Mouse (Mus musculus): ENCODE results near the gene D230025D16Rik.
A peak's percentile ranks its signal among the peaks of the same experiment; 100 is the strongest.

D230025D16Rik gene

DNA sequence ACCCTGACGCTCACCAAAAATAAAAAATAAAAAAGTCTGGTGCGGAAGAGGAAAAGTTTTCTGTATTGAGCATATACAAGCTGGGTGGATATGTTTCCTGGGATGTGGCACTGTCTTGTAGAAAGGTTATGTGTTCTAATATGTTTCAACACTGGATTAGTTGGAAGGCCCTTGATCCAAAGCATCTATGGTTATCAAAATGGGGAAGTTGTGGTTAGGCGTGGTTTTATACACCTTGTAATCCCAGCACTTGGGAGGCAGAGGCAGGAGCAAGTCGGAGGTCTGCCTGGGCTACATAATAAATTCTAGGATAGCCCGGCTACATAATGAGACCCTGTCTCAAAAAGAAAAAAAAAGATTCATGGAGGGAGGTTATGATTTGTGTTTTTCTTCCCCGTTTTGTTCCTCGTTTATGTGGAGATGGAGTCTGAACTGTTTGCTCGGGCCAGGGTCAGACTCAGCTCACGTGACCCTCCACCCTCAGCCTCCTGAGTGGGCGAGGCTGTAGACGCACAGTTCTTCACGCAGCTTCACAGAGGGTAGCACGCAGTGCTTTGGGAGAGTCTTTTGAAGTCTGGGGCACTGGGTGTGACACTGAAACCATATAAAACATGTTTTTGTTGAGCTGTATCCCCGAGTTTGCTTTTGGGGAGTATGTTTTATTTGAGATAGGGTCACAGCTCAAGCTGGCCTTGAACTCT, 12.6 kb downstream of the D230025D16Rik start:
- DNase-seq, result no peak

DNA sequence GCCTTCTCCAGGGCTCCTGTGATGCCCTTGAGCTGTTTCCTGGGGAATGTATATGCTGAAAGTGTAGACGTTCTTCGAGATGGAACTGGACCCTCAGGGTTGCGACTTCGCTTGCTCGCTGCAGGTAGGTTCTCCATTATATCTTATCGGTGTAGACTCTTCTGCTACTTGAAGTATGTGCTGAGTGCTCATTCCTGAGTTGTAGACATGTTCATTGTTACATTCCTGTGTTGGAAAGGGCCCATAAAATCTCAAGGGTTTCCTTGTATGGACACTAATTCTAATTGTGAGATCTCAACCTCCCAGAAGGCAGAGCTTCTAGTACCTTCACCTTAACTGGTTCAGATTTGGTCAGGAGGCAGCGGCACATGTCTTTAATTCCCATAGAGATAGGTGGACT, 16.1 kb downstream of the D230025D16Rik start:
- no peak for DNase-seq

DNA sequence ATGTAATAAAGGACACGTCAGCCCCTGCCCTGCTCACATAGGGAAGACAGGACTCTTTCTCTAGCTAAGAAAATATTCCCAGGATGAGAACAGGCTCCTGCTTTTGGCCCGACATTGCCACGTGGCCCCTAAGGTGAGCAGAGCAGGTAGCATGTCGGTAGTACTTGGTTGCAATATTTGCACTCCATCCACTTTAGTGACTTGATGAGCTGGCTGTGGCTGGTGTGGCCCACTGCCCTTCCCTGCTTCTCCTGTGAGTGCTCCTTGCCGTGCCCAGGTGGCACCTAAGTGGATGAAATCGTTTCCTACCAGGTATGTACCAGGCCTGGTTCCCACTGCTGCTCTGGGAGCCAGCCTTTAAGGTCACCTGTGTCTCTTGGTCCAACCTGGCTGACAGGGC, 27.0 kb downstream of the D230025D16Rik start:
- DNase-seq, result no peak

DNA sequence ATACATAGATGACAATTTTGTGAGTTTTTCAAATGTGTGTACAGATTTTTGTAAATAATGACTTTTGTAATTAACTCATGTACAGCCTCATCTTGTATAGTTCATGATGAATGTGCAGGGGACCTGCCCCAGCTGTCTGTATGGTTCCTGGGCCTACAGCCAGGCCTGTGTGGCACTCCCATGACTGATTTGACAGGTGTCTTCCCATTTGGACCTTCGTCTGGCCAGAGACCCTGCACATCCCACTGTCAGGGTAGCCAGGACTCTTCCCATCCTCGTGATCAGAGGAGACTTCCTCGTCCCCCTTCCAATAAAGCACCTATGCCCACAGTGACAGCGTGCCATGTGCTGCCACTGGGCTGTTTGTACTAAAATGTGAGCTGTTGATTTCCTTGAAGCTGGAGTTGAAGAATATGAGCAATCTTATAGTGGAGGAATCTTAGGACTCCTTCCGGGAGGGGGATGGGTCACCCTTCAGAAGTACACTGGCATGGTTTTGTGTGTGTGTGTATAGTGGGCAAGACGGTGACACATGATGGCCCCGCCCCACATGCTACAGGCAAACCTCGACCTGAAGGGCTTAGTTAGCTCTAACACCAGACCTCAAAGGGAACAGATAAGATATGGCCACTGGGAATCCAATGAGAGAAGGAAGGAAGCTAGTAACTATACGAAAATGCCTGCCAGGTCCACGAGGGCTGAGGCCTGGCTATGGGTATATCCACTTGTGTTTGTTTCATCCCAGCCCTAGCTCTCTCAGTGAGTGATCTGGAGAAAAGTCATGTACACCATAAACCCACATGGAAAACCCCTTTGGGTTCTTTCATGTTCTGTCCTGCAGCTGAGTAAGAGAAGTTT, 28.0 kb downstream of the D230025D16Rik start:
- no peak for DNase-seq

DNA sequence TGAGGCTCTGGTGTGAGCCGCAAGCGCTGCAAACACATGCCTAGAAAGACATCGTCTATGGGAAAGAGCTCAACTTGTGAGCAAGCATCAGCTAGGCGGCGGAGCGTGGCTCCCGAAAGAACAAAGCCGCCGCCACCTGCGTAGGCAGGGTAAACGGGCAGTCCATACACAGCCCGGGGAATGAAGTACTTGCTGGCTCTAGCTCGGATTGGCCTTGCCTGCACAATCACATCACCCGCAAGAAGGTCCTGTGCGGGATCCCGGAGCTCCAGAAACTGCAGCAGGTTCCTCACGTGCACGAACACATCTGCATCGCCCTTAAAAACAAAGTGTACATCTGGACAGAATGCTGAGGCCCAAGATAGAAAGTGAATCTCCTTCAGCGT, 28.8 kb downstream of the D230025D16Rik start:
- peak; percentile 26 for DNase-seq

DNA sequence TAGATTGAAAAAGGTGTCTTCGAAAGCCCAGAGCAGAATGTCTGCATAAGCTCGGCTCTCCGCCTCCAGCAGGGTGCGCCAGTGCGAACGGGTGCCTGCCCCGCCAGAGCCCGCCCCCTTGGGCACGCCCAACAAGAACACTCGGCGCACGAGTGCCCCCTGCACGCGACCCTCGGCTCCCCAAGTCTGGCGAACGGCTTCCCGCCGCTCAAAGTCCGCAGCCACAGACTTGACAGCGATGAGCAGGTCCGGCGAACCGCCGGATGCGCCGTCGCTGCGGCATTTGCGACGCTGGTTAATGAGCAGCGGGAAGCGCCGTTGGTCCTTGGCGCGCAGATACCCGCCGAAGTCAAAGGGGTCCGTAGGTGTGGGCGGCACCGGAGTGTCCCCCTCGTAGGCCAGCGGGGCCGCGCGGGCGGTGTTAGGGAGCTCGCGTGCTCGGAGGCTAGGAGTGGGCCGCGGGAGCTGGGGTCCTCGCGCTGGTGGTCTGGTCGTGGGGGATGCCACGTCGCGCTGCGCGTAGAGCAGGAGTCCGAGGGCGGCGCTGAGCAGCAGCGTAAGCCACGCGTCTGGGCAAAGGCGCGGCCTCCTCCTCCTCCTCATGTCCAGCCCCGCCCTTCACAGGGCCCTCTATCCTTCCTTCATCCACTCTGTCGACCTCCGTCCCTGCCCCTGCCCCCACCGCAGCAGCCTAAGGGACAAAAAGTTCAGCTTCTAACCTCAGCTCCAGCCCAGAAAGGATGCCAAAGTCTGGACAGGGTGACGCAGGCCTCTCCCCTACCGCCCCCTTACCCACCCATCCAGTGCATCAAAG, 29.4 kb downstream of the D230025D16Rik start:
- DNase-seq, result peak; percentile 96

DNA sequence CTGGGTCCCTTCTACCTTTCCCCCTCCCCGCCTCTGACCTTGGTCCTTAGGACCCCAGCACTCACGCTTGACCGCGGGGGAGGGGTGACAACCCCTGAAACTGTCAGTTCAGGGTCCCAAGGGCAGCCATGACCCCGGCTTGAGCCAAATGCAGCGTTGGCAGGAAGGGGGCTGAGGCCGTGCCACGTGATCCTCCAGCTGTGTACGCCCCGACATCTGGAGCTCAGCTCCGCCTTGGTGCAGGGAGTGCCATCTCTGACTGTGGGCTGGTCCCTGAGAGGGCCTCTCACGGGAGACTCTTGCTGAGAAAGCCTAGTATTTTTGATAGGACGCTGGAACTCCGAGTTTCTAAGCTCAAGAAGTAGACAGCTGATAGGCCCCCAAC, 30.0 kb downstream of the D230025D16Rik start, which contains the start of gene B3gnt9:
B3gnt9 (minus strand) TSS at position 188 of the 385 bp plus-strand sequence.
- peak; percentile 74 for DNase-seq

DNA sequence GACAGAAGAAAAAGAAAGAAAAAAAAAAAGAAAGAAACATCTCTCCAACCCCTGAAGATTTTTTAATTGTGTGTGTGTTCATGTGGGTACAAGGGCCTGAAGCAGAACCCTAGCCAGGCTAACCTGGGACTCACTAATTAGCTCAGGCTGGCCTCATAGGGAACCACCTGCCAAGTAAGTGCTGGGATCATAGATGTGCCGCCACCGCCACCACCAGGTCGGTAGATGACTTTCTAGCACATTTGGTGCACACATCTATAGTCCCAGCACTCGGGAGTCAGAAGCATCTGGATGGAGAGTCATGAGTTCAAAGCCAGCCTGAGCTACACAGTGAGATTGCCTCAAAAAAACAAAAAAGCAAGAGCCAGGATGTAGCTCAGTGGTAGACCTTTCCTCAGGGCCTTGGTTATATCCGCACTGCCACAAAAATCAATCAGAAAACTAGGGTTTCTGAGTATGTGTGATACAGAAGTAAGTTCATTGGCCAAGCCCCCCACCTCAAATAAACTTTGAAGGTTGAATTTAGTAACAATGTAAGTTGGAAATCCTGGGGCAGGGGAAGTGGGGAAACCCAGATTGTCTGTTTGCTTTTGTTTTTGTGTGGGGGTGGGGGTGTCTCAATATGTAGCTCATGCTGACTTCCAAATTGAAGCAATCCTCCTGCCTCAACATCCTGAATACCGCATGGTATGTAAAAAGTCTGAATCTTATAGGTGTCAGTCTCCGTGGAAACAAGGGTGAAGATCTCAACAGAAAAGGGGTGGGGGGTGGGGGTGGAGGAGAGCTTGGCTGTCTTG, 32.6 kb downstream of the D230025D16Rik start:
- DNase-seq, result no peak

DNA sequence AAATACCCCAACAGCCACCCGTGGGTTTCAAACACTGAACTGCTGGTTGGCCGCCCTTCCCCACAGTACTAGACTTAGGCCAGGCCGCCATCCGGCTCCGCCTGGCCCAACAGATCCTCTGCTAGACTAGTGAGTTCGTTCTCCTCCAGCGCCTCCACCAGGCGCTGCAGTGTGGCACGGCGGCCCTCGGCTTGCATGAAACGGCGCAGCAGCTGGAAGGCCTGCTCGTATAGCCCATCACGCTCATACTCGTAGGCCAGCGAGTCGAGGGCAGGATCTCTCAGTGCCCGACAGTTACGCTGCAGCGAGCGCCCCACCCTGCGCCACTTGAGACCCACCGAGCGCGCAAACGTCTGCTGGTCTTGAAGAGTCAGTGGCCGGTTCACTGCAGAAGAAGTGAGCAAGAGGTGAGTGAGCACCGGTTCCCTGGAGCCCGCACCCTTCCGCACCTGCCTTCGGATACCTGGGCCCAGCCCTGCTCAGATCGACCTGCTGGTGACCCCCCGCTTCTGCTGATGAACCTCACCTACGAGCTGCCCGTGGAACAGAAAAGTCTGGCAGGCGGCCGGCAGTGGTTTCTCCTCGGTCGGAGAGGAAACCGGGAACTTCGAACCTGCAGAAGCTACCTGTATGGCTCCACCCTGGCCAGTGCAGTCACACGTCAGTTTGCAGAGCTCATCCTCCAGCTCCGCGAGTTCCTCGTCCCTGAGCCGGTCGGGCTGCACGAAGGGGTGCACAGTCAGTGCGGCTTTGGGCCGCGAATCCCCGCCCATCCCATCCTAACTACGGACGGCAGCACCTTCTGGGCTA, 34.2 kb downstream of the D230025D16Rik start:
- peak; percentile 46 for DNase-seq

DNA sequence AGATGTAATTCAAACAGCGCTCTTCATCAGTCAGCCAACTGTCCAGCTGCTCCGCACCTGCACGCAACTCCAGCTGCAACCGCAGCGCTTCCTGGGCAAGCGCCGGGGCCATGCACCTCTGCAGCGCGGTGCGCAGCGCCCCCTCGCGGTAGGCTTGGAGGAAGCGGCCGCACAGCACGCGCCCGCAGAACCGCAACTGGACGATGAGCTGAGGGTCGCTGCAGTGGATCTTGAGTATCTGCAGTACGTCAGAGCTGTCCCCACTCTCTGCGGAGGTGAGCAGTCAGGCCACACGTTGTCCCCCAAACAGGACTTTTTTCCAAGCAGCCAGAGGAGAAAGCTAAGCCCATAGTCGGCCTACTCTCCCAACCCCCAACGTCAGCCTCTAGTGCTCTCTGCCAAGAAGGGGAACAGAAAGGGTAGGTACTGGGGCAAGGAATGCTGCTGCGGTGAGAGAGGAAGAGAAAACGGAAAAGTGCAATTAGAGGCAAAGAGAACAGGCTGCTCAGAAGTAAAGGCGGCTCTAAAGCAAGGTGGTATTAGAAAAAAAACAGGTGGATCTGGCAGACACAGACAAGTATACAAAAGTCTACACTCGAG, 34.9 kb downstream of the D230025D16Rik start:
- DNase-seq, result peak; percentile 87

DNA sequence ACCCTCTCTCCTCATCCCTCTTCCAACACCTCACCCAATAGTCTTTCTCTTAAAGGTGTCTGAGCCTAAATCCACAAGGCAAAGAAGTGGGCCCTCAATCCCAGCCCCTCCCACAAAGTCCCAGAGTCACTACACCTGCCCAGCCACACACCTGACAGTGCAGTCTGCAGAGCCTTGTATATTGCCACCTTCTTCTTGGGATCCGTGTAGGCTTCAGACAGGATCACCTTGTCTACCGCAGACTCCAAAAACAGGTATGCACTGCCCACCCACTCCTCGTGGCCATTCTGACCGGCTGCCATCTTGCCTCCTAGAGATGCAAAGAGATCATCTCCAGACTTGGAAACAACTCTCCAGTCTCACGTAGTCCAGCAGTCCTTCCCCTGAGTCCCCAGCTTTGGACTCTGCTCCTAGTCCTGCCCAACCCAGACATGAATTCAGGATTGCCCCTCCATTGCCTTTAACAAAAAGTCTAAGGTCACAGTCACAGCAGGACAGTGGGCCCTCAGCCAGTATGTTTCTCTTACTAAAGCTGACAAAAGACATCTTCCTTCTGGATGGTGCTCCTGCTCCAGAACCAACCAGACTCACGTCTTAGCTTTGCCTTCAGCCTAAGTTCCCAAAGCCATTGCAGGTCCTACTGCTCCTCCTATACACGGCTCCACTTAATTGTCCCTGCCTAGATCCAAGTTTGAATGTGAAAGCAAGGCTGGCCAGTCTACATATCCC, 35.6 kb downstream of the D230025D16Rik start:
- no peak for DNase-seq

DNA sequence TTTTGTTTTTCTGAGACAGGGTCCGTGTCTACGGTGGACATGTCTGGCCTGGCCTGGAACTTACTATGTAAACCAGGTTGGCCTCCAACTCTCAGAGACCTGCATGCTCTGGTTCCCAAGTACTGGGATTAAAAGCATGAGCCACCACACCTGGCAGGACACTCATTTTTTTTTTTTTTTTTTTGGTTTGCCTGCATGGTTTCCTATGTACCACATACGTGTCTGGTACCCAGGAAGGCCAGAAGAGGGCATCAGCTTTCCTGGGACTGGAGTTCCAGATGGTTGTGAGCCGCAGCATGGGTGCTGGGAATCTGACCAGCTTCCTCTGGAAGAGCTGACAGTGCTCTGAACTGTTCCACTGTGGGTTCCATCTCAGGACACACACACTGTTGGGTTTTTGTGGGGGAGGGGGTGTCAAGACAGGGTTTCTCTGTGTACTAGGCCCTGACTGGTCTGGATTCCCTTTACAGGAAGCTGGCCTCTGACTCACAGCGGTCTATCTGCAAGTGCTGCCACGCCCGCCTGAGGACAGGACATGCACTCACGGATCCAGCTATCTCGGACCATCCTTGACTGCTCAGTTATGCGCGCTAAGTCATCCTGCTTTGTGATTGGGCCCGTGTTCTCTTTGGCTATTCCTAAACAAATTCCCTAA, 36.5 kb downstream of the D230025D16Rik start:
- no peak for DNase-seq

DNA sequence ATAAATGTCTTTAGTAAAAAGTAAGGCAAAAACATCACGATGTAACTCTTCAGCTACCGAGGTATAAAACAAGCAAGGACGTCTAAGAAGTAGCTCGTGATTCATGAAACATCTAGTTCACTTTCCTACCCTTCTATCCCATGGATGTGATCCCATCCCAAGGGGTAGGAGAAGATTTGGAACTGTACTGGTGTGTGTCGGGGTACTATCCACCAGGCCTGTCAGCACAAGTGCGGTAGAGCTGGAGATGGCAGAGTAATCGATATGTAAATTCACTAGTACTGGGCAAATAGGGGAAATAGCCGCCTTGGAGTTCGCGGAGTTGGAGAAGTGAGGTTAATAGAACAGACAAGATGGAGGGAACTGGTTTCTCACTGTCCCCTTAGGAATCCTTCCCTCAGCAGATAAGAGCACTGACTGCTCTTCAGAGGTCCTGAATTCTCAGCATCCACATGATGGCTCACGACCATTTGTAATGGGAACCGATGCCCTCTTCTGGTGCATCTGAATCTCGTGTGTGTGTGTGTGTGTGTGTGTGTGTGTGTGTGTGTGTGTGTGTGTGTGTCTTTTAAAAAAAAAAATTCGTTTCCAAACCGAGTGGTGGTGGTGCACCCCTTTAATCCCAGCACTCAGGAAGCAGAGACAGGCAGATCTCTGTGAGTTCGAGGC, 38.4 kb downstream of the D230025D16Rik start:
- no peak for DNase-seq

DNA sequence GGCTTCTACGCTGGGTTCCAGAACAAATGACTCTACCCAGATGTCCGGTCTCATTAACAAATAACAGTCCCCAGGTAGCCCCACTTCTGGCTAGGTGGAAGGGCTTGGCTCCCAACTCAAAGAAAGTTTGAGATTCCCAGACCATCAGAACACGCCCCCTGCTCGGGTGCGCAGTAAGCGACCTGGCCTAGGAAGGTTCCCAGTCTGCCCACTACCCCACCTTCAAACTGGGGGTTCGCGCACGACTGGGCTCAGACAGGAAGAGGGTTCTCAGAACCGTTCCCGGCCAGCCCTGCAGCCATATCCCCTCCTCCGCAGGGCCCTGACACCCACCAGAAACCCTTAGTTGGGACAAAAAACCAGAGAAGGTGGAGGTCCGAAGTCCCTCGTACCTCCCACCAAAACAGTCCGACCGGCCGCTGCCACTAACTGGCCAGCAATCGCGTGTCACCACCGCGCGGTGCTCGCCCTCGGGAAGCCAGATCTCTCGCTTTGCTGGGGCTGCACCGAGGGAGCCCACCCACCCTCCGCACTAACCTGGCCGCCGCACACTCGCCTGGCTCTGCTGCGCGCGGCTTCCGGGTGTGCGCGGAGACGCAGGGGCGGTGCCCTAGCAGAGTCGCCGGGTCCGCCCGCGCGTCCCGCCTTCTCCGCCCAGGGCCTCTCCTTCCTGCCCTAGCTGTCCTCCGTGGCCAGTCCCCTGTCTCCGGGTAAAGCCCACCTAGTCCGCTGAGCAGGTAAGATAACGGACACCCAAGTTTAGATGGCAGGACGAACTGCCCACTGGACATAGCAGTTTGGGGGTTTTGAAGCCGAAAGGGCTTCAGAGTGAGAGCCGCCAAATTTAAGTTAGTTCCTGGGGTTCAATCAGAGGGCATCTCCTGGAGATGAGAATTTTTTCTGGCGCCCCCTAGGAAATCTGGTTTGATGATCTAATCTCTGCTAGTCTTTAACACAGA, 39.4 kb downstream of the D230025D16Rik start, which contains the start of the genes Tradd and Fbxl8:
Tradd (minus strand) TSS at position 586 of the 959 bp plus-strand sequence.
Fbxl8 (plus strand) TSS at position 625 of the 959 bp plus-strand sequence.
- DNase-seq, result peak; percentile 88

DNA sequence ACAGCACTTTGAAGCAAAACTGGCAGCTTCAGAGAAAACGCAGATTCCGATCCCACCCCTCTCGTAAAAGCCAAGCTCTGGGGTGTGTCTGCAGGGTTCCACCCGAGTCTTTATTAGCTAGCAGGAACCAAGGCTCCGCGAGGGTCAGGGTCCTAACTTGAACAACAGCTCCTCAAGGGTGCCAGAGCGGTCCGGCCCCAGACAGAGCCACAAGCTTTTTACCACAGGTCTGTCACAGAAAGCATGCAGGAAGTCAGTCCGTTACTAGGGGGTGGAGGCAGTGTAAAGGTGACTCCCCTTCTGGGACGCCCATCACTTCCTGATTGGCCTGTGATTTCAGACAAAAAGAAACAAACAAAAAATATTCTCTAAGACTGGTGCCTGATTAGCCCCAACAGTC, 40.2 kb downstream of the D230025D16Rik start:
- DNase-seq, result peak; percentile 41

DNA sequence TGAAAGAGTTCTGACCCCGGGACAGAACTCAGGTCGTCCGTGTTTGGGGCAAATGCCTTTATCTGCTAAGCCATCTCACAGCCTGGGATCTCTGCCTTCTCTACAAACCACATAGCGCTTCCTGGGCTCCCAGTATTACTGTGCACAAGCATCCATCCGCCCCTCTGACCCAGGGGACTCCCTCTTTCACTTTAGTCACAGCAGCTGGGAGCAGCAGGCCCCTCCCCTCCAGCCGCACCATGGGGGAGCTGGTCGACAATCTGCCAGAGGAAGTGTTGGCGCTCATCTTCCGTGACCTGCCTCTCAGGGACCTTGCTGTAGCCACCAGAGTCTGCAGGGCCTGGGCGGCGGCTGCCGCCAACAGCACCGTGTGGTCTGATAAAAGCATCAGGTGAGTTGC, 41.8 kb downstream of the D230025D16Rik start:
- no peak for DNase-seq

DNA sequence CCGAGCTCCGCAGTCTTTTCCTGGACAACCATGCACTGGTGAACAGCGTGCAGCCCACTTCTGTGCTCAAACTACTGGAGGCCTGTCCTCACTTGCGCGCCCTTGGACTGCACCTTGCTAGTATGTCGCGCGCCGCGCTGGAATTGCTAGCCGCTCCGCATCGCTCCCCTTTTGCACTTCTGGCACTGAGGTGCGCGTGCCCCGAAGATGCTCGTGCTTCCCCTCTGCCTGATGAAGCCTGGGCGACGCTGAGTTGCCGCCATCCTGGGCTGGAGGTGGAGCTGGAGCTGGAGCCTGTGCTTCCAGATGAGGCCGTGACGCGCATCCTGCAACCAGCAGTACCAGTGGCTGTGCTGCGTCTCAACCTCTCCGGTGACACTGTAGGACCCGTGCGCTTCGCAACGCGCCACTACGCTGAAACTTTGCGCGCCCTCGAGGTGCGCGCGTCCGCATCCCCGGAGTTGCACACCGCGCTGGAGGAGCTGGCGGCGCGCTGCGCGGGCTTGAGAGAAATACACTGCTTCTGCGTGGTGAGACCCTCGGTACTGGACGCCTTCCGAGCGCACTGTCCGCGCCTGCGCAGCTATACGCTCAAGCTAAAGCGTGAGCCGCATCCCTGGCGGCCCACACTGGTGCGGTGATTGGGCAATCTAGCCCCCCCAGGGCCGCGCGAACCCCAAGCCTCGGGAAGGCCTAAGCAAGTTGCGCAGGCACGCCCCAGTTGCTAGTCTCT, 43.6 kb downstream of the D230025D16Rik start:
- DNase-seq, result peak; percentile 66

All from kidney, postnatal 10 days (tissue).